Mouse (Mus musculus): ENCODE results near the gene Epha2. TPM values are rescaled to one million over a fixed set of nuclear protein-coding genes. Genes with fewer than 3 reads are reported as not detected.

The Epha2 gene
- polyA plus RNA-seq, 1 experiment from 2014 or later: 2.1 TPM

GRCm38 (mm10) chr4:141281578-141281977 lies 19.5 kb upstream of the Epha2 start:
- H3K4me1 ChIP-seq: peaks cover 44% of the 10 kb centered on the region
- ATAC-seq: peak; percentile 45
- H3K4me3 ChIP-seq: no peak overlapping the region
- no peaks in the 10 kb centered on the region for H3K9me3 ChIP-seq (replicated peaks)
- no peak overlapping the region for H3K4me2 ChIP-seq
- WGBS (ENCODE audit: insufficient replicate concordance): 13% methylated on average over 1 of the region's 1 CpGs
- no peak overlapping the region for H3K9ac ChIP-seq
- peak overlapping the region; percentile 62; the same call in 1 of the 2 replicates for H3K27ac ChIP-seq
- H3K27me3 ChIP-seq (replicated peaks): peaks cover 38% of the 10 kb centered on the region
- H3K36me3 ChIP-seq: no peaks in the 10 kb centered on the region

- ATAC-seq: no peak
- no peaks in the 10 kb centered on the region for H3K9me3 ChIP-seq (replicated peaks)
- peaks cover 46% of the 10 kb centered on the region for H3K4me1 ChIP-seq
- WGBS (ENCODE audit: insufficient replicate concordance): 23% methylated on average over 3 of the region's 3 CpGs
- H3K27ac ChIP-seq: 0 out of 2 replicates have a peak overlapping the region, but pooled peaks have one; percentile 62
- H3K9ac ChIP-seq: no peak overlapping the region
- H3K4me3 ChIP-seq: no peak overlapping the region
- H3K27me3 ChIP-seq (replicated peaks): peaks cover 44% of the 10 kb centered on the region
- no peaks in the 10 kb centered on the region for H3K36me3 ChIP-seq
- H3K4me2 ChIP-seq: no peak overlapping the region
These were observed 19.0 kb upstream of the Epha2 start for GRCm38 (mm10) chr4:141282087-141282486.

GRCm38 (mm10) chr4:141282623-141283022 lies 18.4 kb upstream of the Epha2 start:
- no peak overlapping the region for H3K9ac ChIP-seq
- H3K27me3 ChIP-seq (replicated peaks): peaks cover 49% of the 10 kb centered on the region
- H3K4me1 ChIP-seq: peaks cover 51% of the 10 kb centered on the region
- H3K9me3 ChIP-seq (replicated peaks): no peaks in the 10 kb centered on the region
- no peaks in the 10 kb centered on the region for H3K36me3 ChIP-seq
- no peak overlapping the region for H3K27ac ChIP-seq
- no peak overlapping the region for H3K4me3 ChIP-seq
- WGBS (ENCODE audit: insufficient replicate concordance): 47% methylated on average over 5 of the region's 5 CpGs
- ATAC-seq: no peak
- H3K4me2 ChIP-seq: no peak overlapping the region

- Histone ChIP-seq H3K4me3 (no peak overlapping the region), H3K4me2 (no peak overlapping the region), H3K36me3 (no peaks in the 10 kb centered on the region), H3K4me1 (peaks cover 51% of the 10 kb centered on the region), H3K9me3 (replicated peaks) (no peaks in the 10 kb centered on the region), H3K9ac (no peak overlapping the region), H3K27ac (no peak overlapping the region), H3K27me3 (replicated peaks) (peaks cover 51% of the 10 kb centered on the region)
- no peak for ATAC-seq
- WGBS (ENCODE audit: insufficient replicate concordance): 54% methylated on average over 12 of the region's 12 CpGs
These were observed 17.7 kb upstream of the Epha2 start for GRCm38 (mm10) chr4:141283176-141283878.

- Histone ChIP-seq H3K4me2 (no peak overlapping the region), H3K9ac (no peak overlapping the region), H3K36me3 (no peaks in the 10 kb centered on the region), H3K9me3 (replicated peaks) (no peaks in the 10 kb centered on the region), H3K4me1 (peaks cover 48% of the 10 kb centered on the region), H3K27me3 (replicated peaks) (peaks cover 56% of the 10 kb centered on the region), H3K4me3 (no peak overlapping the region), H3K27ac (no peak overlapping the region)
- no peak for ATAC-seq
- WGBS (ENCODE audit: insufficient replicate concordance): 31% methylated on average over 8 of the region's 8 CpGs
These were observed 17.1 kb upstream of the Epha2 start for GRCm38 (mm10) chr4:141283879-141284411.

- Histone ChIP-seq H3K27me3 (replicated peaks) (peaks cover 61% of the 10 kb centered on the region), H3K4me2 (no peak overlapping the region), H3K36me3 (no peaks in the 10 kb centered on the region), H3K9ac (no peak overlapping the region), H3K4me1 (peaks cover 43% of the 10 kb centered on the region), H3K27ac (no peak overlapping the region), H3K4me3 (no peak overlapping the region), H3K9me3 (replicated peaks) (no peaks in the 10 kb centered on the region)
- 73% methylated on average over 3 of the region's 3 CpGs for WGBS (ENCODE audit: insufficient replicate concordance)
- no peak for ATAC-seq
These were observed 16.6 kb upstream of the Epha2 start for GRCm38 (mm10) chr4:141284486-141284885.

GRCm38 (mm10) chr4:141285128-141285527 lies 15.9 kb upstream of the Epha2 start:
- no peak for ATAC-seq
- no peak overlapping the region for H3K4me2 ChIP-seq
- peaks cover 68% of the 10 kb centered on the region for H3K27me3 ChIP-seq (replicated peaks)
- WGBS (ENCODE audit: insufficient replicate concordance): 29% methylated on average over 8 of the region's 8 CpGs
- no peaks in the 10 kb centered on the region for H3K9me3 ChIP-seq (replicated peaks)
- no peak overlapping the region for H3K4me3 ChIP-seq
- no peak overlapping the region for H3K27ac ChIP-seq
- H3K9ac ChIP-seq: no peak overlapping the region
- H3K36me3 ChIP-seq: no peaks in the 10 kb centered on the region
- peaks cover 43% of the 10 kb centered on the region for H3K4me1 ChIP-seq

GRCm38 (mm10) chr4:141286860-141287517 lies 14.1 kb upstream of the Epha2 start:
- no peak overlapping the region for H3K9ac ChIP-seq
- peaks cover 42% of the 10 kb centered on the region for H3K4me1 ChIP-seq
- no peak for ATAC-seq

GRCm38 (mm10) chr4:141287518-141288004 lies 13.5 kb upstream of the Epha2 start:
- H3K27ac ChIP-seq: no peak overlapping the region
- no peaks in the 10 kb centered on the region for H3K36me3 ChIP-seq
- H3K4me1 ChIP-seq: peaks cover 39% of the 10 kb centered on the region
- H3K4me3 ChIP-seq: 0 out of 2 replicates have a peak overlapping the region, but pooled peaks have one; percentile 2
- peak; percentile 16; the same call in 1 of the 2 replicates for ATAC-seq
- H3K27me3 ChIP-seq (replicated peaks): peaks cover 92% of the 10 kb centered on the region
- no peaks in the 10 kb centered on the region for H3K9me3 ChIP-seq (replicated peaks)
- 4% methylated on average over 15 of the region's 15 CpGs for WGBS (ENCODE audit: insufficient replicate concordance)
- peak overlapping the region; percentile 49 for H3K4me2 ChIP-seq
- no peak overlapping the region for H3K9ac ChIP-seq

More at GRCm38 (mm10) chr4:141286860-141287517, 14.1 kb upstream of the Epha2 start:
- Histone ChIP-seq H3K4me3 (peak overlapping the region; percentile 2; the same call in 1 of the 2 replicates), H3K36me3 (no peaks in the 10 kb centered on the region), H3K4me2 (peak overlapping the region; percentile 49), H3K9me3 (replicated peaks) (no peaks in the 10 kb centered on the region), H3K27ac (no peak overlapping the region), H3K27me3 (replicated peaks) (peaks cover 86% of the 10 kb centered on the region)
- WGBS (ENCODE audit: insufficient replicate concordance): 9% methylated on average over 20 of the region's 20 CpGs

GRCm38 (mm10) chr4:141288152-141288551 lies 12.9 kb upstream of the Epha2 start:
- no peak overlapping the region for H3K27ac ChIP-seq
- peaks cover 98% of the 10 kb centered on the region for H3K27me3 ChIP-seq (replicated peaks)
- no peak overlapping the region for H3K4me2 ChIP-seq
- WGBS (ENCODE audit: insufficient replicate concordance): 51% methylated on average over 8 of the region's 8 CpGs
- no peaks in the 10 kb centered on the region for H3K9me3 ChIP-seq (replicated peaks)
- H3K4me3 ChIP-seq: no peak overlapping the region
- no peak for ATAC-seq
- no peaks in the 10 kb centered on the region for H3K36me3 ChIP-seq
- H3K9ac ChIP-seq: no peak overlapping the region
- peaks cover 36% of the 10 kb centered on the region for H3K4me1 ChIP-seq

- Histone ChIP-seq H3K27me3 (replicated peaks) (peaks cover 99% of the 10 kb centered on the region), H3K4me3 (peak overlapping the region; percentile 30), H3K9ac (no peak overlapping the region), H3K27ac (no peak overlapping the region), H3K36me3 (no peaks in the 10 kb centered on the region), H3K9me3 (replicated peaks) (no peaks in the 10 kb centered on the region), H3K4me2 (peak overlapping the region; percentile 58), H3K4me1 (peaks cover 35% of the 10 kb centered on the region)
- 0 out of 2 replicates have a peak, but pooled peaks have one; percentile 11 for ATAC-seq
- 2% methylated on average over 47 of the region's 47 CpGs for WGBS (ENCODE audit: insufficient replicate concordance)
These were observed 9.3 kb upstream of the Epha2 start for GRCm38 (mm10) chr4:141291571-141292375.
